ENCODE assay signal across 8 mouse cellular contexts in the genomic region with DNA sequence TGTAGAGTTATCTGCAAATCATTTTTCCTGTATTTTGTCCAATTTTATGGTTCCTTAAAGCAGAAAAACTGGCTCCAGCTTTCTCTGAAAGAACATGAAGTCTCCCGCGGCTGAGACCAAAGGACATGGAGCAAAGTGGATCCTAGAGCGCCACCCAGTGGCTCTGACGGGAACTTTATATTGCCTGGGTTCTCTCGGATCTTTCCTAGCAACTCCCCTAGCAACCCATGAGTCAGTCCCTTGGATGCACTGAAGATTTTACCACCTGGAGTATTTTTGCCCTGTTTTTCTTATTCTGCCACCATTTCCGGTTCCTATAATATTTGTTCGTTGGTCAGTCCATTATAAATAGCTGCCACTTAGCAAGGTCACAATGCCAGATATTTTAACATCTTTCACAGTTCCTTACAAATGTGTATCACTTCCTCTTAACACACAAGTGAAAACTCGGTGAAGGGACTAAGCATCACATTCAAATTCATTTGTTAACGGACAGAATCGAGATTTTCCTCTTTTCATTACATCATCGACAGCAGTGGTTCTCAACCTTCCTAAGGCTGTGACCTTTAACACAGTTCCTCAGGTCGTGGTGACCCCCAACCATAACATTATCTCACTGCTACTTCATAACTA. TPM values are rescaled to one million over a fixed set of nuclear protein-coding genes. Genes with fewer than 3 reads are reported as not detected.
DNase-seq lines count a peak whose midpoint lies in the region; ATAC-seq lines count a peak whose summit lies in the region.

No protein-coding gene starts in this region.

- H3K4me1 ChIP-seq in heart, embryonic 11.5 days (ENCODE audit: control insufficient read depth, insufficient read depth, low read length), result no peaks in the 10 kb centered on the region
- peaks cover 6% of the 10 kb centered on the region for H3K4me1 ChIP-seq in limb, embryonic 10.5 days

- peak; percentile 77 to 90 for DNase-seq in heart, adult 18-20 months
- peak; percentile 91 for DNase-seq in cerebellum, adult 9-10 months
- DNase-seq in frontal cortex, postnatal 36 days (ENCODE audit: low spot score in 2 of 2), result peak; percentile 91 to 96
- peak; percentile 86 for DNase-seq in kidney, adult 18-20 months
- peak; percentile 90 for DNase-seq in limb, embryonic 10.5 days (ENCODE audit: low spot score)
- DNase-seq in natural killer cell, adult 2 months (ENCODE audit: low spot score in 2 of 2), result peak; percentile 75 to 81
- DNase-seq in splenic B cell, adult 2 months (ENCODE audit: low read depth, low spot score), result peak; percentile 87

- 21% methylated on average over 12 of the region's 12 CpGs for WGBS in heart, embryonic 11.5 days (ENCODE audit: insufficient replicate concordance)
- WGBS in limb, embryonic 10.5 days, result 24% methylated on average over 12 of the region's 12 CpGs

- H3K9me3 ChIP-seq in heart, embryonic 11.5 days (replicated peaks; ENCODE audit: control insufficient read depth, low read length), result no peaks in the 10 kb centered on the region
- H3K9me3 ChIP-seq in limb, embryonic 10.5 days (replicated peaks), result no peaks in the 10 kb centered on the region

- H3K27me3 ChIP-seq in heart, embryonic 11.5 days (ENCODE audit: control insufficient read depth, insufficient read depth, low read length), result peaks cover 6% of the 10 kb centered on the region; the same call in 1 of the 2 replicates
- peaks cover 34% of the 10 kb centered on the region for H3K27me3 ChIP-seq in limb, embryonic 10.5 days (ENCODE audit: low read depth, poor library complexity, severe bottlenecking)
- H3K27me3 ChIP-seq in splenic B cell, adult 2 months (ENCODE audit: control insufficient read depth, insufficient read depth, low read length, poor library complexity, severe bottlenecking), result no peaks in the 10 kb centered on the region

- no peak for ATAC-seq in heart, embryonic 11.5 days (replicated peaks; ENCODE audit: insufficient number of reproducible peaks, low FRiP score, low TSS enrichment)

- no peak overlapping the region for H3K4me2 ChIP-seq in heart, embryonic 11.5 days

- H3K9ac ChIP-seq in heart, embryonic 11.5 days (ENCODE audit: low read depth, low read length), result no peak overlapping the region

- H3K4me3 ChIP-seq in heart, embryonic 11.5 days (ENCODE audit: low read depth, low read length), result no peak overlapping the region
- H3K4me3 ChIP-seq in limb, embryonic 10.5 days, result no peak overlapping the region

- peaks cover 2% of the 10 kb centered on the region; the same call in 1 of the 2 replicates for H3K36me3 ChIP-seq in heart, embryonic 11.5 days (ENCODE audit: control insufficient read depth, insufficient read depth, low read length)
- H3K36me3 ChIP-seq in limb, embryonic 10.5 days, result peaks cover 6% of the 10 kb centered on the region; the same call in 1 of the 2 replicates
- no peaks in the 10 kb centered on the region for H3K36me3 ChIP-seq in splenic B cell, adult 2 months (ENCODE audit: control insufficient read depth, insufficient read depth, low read length, poor library complexity, severe bottlenecking)

- no peak overlapping the region for H3K27ac ChIP-seq in heart, embryonic 11.5 days (ENCODE audit: low read depth, low read length)
- no peak overlapping the region for H3K27ac ChIP-seq in limb, embryonic 10.5 days

RNA-seq across cellular contexts. Expression of gene Aldh9a1, which starts 12.2 kb away (rescaled TPM):
- total RNA-seq in heart, adult 18-20 months (2021), result 10 to 100 TPM; 17.8 to 20.8 TPM
- polyA plus RNA-seq in heart, embryonic 11.5 days (2014; fragmentation: Nextera tagmentation; extraction: Ambion mirVana), result 35.6 and 35.7 TPM in 2 replicates
- polyA plus RNA-seq in limb, embryonic 10.5 days (2016; fragmentation: Nextera tagmentation; extraction: Ambion mirVana), result 41.2 and 43.5 TPM in 2 replicates

RNA-seq across cellular contexts. Expression of gene Tmco1, which starts 29.4 kb away (rescaled TPM):
- total RNA-seq in heart, adult 18-20 months (2021), result 10 to 100 TPM; 83.6 to 99.6 TPM
- 96.1 and 98.9 TPM in 2 replicates for polyA plus RNA-seq in heart, embryonic 11.5 days (2014; fragmentation: Nextera tagmentation; extraction: Ambion mirVana)
- polyA plus RNA-seq in limb, embryonic 10.5 days (2016; fragmentation: Nextera tagmentation; extraction: Ambion mirVana), result 60.9 and 64.4 TPM in 2 replicates

RNA-seq across cellular contexts. Expression of gene Uck2, which starts 52.5 kb away (rescaled TPM):
- total RNA-seq in heart, adult 18-20 months (2021), result 10 to 100 TPM; 41.8 to 43.8 TPM
- polyA plus RNA-seq in heart, embryonic 11.5 days (2014; fragmentation: Nextera tagmentation; extraction: Ambion mirVana), result 66.6 and 71.2 TPM in 2 replicates
- 138 and 172 TPM in 2 replicates for polyA plus RNA-seq in limb, embryonic 10.5 days (2016; fragmentation: Nextera tagmentation; extraction: Ambion mirVana)

RNA-seq across cellular contexts. Expression of gene Mgst3, which starts 56.1 kb away (rescaled TPM):
- 100 to 1,000 TPM; 301 to 305 TPM for total RNA-seq in heart, adult 18-20 months (2021)
- polyA plus RNA-seq in heart, embryonic 11.5 days (2014; fragmentation: Nextera tagmentation; extraction: Ambion mirVana), result 179 and 182 TPM in 2 replicates
- polyA plus RNA-seq in limb, embryonic 10.5 days (2016; fragmentation: Nextera tagmentation; extraction: Ambion mirVana), result 45.7 and 47.6 TPM in 2 replicates
